Mouse (Mus musculus): Measurements from ENCODE around the gene Tbc1d24. TPM values are rescaled to one million over a fixed set of nuclear protein-coding genes. Genes with fewer than 3 reads are reported as not detected.

Tbc1d24 gene
- total RNA-seq, 2 experiments from 2014 or later = 8.4 to 9.4 TPM

Small RNA genes lying within 50 kb of the gene (microRNA-seq; reads per million reads assigned to microRNA genes)
- gene Mir5134 (ENCODE audit: borderline number of aligned reads in 2 of 2) (2.7 to 8.7 reads per million in 2 experiments), gene Mir6965 (ENCODE audit: borderline number of aligned reads in 2 of 2) (0 to 0.67 reads per million in 2 experiments)

Other genes with a start within 250 kb of the Tbc1d24 start
- not detected for gene Prss30, start 225.0 kb downstream of the Tbc1d24 start, total RNA-seq (2021)
- gene Prss22, start 207.5 kb downstream of the Tbc1d24 start, total RNA-seq (2021) = not detected
- gene Prss27, start 167.4 kb downstream of the Tbc1d24 start, total RNA-seq (2021) = not detected
- 10 to 100 TPM in 1 of 2 experiments, 1 to 10 TPM in 1; 8.8 to 11.4 TPM for gene Kctd5, start 132.1 kb downstream of the Tbc1d24 start, total RNA-seq (2021)
- 10 to 100 TPM; 41.0 to 45.2 TPM for gene Pdpk1, start 54.6 kb downstream of the Tbc1d24 start, total RNA-seq (2021)
- 10 to 100 TPM; 10.8 to 15.0 TPM for gene Amdhd2, start 41.8 kb downstream of the Tbc1d24 start, total RNA-seq (2021)
- gene Atp6v0c, start 35.9 kb downstream of the Tbc1d24 start, total RNA-seq (2021) = 100 to 1,000 TPM; 227 to 247 TPM
- under 1 TPM; 0.58 to 0.68 TPM for gene Ntn3, start 4.0 kb upstream of the Tbc1d24 start, total RNA-seq (2021)
- gene Tedc2, start 15.3 kb upstream of the Tbc1d24 start, total RNA-seq (2021) = 1 to 10 TPM; 2.1 to 3.2 TPM
- 1 to 10 TPM in 1 of 2 experiments, under 1 TPM in 1; 0.92 to 1.1 TPM for gene Ccnf, start 45.9 kb upstream of the Tbc1d24 start, total RNA-seq (2021)
- gene Abca17, start 145.5 kb upstream of the Tbc1d24 start, total RNA-seq (2021) = under 1 TPM in 1 of 2 experiments, not detected in 1; 0.08 TPM
- gene Abca3, start 146.4 kb upstream of the Tbc1d24 start, total RNA-seq (2021) = 10 to 100 TPM; 13.5 to 15.5 TPM
- gene Rnps1, start 209.0 kb upstream of the Tbc1d24 start, total RNA-seq (2021) = 10 to 100 TPM; 58.4 to 61.6 TPM
- 100 to 1,000 TPM; 511 to 548 TPM for gene Eci1, start 221.1 kb upstream of the Tbc1d24 start, total RNA-seq (2021)
- gene Dnase1l2, start 237.5 kb upstream of the Tbc1d24 start, total RNA-seq (2021) = 1 to 10 TPM; 1.1 to 1.4 TPM